Mouse (Mus musculus) stomach, postnatal 0 days (tissue): ENCODE results near the gene Lgr4.

Experiments
- CTCF ChIP-seq: IDR thresholded peaks from 2 replicates; pipeline ENCODE4 v1.5.1; 2016; ENCODE audit warnings: antibody characterized with exemption, low read depth, mild to moderate bottlenecking, moderate library complexity
- EP300 ChIP-seq: optimal IDR thresholded peaks from 2 replicates; pipeline ENCODE3; 2016; ENCODE audit warnings: antibody characterized with exemption

DNA sequence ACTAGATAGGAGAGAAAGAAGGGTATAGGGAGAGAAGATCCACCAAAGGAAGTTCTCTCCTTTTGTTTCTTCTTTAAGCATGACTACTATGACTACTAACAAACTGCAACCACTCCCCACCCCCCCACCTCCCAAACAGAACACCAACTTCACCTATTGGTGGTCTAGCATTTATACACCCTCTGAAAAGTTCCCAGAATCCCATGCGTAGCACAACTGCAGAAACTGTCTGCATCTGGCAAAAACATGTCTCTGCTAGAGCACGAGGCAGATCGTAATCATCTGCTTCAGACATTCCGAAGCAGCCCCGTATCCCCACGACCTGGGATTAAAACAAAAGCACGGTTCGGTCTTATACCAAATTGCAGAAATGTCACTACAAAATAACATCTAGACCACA lies 5.2 kb upstream of the Lgr4 start:
- TF ChIP-seq CTCF = no peak
- no peak for TF ChIP-seq EP300
